Mouse (Mus musculus) retina, embryonic 14.5 days (tissue): ENCODE data around the gene Cabp2.
A peak's percentile ranks its signal among the peaks of the same experiment; 100 is the strongest.
"Not testable (repeated sequence)": the region's sequence is repeated elsewhere in the genome, so short reads cannot be mapped to it uniquely, and the experiment has no call there.

Experiments
- DNase-seq: peaks from one replicate; pipeline ENCODE4 v3.0.0-alpha.2; 2015; ENCODE audit warnings: low spot score

The Cabp2 gene

DNA sequence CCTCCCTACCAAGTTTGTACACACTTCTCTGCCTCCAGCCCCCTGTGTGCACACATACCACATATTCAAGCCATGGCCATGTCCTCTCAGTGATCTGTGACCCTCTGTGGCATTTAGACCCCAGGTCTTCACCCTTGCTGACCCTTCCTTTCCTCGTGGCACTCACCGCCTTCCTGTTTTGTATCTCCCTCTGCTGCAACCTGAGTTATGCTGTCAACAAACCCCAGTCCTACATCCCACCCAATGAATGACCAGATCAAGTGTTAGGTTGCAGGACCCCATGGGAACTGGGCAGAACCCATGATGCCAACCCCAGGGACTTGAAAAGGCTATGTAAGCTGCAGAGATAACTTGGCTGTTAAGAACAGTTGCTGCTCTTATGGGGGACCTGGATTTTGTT, 20.7 kb downstream of the Cabp2 start:
- no peak for DNase-seq

DNA sequence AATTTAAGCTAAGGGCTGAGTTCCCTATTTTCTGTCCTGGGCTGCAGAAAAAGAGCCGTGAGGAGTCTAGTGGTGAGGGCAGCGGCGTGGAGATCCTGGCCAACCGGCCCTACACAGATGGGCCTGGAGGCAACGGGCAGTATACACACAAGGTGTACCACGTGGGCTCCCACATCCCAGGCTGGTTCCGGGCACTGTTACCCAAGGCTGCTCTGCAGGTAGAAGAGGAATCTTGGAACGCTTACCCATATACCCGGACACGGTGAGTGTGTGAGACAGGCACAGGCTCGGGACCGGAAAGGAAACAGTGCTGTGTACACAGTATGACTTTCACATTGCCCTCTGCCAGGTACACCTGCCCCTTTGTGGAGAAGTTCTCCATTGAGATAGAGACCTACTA, 21.2 kb downstream of the Cabp2 start:
- no peak for DNase-seq

DNA sequence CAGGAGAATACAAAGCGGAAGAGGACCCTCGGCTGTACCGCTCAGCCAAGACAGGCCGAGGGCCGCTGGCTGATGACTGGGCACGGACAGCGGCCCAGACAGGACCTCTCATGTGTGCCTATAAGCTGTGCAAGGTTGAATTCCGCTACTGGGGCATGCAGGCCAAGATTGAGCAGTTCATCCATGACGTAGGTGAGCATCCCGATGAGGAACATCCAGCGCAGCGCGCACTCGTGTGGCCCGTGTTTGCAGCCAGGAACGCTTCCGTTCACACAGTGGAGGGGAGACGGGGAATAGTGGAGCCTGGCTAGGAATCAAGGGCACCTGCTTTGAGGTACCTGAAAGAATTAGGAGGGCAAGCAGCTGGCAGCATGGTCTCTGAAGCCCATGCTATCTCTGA, 21.9 kb downstream of the Cabp2 start:
- no peak for DNase-seq

DNA sequence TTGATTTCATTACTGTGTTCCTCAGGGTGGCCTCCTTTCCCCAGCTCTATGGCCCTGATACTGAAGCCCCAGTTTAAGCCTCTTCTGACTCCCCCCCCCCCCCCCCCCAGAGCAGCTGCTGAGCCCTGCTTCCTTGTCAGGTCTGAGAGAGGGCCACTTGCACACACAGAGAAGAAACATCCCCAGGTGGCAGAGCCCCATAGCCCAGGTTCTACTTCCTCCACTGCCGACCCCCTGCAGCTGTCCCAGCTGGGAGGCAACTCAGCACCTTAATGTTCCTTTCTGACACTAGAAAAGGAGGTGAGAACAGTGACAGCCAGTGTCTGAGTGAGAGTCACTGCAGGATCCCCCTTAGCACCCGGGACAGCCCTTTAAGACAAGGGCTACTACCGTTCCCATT, 22.4 kb downstream of the Cabp2 start:
- DNase-seq = no peak

DNA sequence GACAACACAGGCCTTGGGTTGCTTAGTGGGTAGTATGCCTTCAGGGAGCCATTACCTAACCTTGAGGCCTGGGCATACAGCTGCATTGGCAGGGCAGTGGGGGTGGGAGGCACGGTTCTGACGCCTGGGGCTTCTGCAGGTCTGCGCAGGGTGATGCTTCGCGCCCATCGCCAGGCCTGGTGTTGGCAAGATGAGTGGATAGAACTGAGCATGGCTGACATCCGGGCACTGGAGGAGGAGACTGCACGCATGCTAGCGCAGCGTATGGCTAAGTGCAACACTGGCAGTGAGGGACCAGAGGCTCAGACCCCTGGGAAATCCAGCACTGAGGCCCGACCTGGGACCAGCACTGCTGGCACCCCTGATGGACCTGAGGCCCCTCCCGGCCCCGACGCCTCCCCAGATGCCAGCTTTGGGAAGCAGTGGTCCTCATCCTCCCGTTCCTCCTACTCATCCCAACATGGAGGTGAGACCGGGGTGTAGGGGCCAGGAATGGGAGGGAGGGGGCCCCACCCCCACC, 23.4 kb downstream of the Cabp2 start:
- DNase-seq = no peak

DNA sequence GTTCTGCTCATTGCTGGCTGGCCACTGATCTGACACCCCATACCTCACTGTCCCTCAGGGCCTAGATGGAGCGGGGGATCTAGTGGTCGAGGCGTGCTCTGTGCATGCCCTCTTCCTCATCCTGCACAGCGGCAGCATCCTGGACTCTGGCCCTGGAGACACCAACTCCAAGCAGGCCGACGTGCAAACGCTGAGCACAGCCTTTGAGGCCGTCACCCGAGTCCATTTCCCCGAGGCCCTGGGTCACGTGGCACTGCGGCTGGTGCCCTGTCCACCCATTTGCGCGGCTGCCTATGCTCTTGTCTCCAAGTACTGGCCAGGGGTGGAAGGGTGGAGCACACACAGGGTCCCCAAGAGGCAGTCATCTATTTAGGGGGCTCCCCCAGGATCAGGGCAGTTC, 25.3 kb downstream of the Cabp2 start:
- no peak for DNase-seq

DNA sequence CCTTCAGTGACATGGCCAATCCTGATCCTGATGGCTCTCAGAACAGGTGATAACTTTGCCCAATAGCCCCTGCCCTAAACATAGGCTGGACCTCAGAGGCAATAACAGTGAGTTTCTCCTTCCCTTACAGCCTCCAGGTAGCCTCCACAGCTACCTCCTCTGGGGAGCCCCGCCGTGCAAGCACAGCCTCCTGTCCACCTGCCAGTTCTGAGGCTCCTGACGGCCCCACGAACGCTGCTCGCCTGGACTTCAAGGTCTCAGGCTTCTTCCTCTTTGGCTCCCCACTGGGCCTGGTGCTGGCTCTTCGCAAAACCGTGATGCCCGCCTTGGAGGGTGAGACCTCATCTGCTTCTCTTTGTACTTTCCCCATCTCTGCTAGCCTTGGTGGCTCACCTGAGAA, 27.2 kb downstream of the Cabp2 start:
- no peak for DNase-seq

DNA sequence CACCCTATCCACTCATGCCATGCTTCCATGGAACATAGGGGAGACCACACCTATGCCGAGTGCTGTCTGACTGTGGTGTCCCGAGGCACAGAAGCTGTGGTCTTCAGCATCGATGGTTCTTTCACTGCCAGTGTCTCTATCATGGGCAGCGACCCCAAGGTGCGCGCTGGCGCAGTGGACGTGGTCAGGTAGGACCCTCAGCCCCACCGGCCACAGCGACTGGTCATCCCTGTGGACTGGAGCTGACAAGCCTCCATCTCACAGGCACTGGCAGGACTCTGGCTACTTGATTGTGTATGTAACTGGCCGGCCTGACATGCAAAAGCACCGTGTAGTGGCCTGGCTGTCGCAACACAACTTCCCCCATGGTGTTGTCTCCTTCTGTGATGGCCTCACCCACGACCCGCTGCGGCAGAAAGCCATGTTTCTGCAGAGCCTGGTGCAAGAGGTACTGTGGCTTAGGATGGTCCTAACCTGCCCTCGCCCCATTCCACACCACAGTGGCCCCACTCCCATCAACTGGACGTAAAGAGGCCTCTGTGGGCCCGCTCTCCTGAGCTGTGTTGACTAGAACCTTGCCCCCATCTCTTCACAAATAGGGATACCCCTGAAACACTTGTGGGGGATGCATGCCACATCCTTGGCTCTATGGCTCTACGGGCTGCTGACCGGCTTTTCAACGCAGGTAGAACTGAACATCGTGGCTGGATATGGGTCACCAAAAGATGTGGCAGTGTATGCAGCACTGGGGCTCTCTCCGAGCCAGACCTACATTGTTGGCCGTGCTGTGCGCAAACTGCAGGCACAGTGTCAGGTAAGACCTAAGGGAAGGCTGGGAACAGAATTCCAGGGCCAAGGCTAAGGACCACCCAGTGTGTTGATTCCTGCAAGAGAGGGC, 30.9 kb downstream of the Cabp2 start:
- no peak for DNase-seq

DNA sequence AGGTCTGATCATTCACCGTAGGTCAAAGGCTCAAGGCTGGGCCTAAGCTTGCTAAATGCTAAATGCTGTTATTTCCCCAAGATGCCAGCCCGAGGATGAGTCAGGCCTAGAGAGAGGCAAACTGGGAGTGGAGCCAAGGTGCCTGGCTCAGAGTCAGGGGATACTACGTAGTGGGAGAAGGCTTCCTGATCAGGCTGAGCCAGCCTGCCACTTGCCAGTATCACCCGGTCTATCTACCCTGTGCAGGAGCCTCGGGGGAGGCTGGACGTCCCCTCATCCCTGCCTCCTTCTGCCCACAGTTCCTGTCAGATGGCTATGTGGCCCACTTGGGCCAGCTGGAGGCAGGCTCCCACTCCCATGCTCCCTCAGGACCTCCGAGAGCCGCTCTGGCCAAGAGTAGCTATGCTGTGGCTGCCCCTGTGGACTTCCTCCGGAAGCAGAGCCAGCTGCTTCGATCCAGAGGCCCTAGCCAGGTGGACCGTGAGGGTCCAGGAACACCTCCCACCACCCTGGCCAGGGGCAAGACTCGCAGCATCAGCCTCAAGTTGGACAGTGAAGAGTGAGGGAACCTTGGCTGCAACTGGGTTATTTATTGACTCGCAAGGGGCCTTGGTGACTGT, 31.9 kb downstream of the Cabp2 start:
- no peak for DNase-seq

DNA sequence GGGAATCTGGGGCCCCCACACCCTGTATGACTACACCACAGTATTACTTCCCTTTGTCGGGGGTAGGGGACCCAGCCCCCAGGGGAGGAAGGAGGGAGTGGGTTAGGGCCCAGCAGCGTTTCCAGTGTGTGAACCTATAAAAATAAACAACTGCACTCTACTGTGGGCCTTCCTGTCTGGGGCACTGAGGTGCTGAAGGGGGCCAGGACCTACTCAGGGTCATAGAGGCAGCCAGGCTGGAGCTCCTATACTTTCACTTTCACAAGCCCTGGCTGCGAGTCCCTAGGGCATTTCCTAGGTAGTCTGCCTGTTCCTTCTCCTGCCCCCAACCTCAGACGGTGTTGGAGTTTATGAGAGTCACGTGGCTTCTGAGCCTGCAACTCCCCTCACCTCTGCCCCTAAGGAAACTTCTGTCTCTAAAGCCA, 32.4 kb downstream of the Cabp2 start:
- DNase-seq = no peak

DNA sequence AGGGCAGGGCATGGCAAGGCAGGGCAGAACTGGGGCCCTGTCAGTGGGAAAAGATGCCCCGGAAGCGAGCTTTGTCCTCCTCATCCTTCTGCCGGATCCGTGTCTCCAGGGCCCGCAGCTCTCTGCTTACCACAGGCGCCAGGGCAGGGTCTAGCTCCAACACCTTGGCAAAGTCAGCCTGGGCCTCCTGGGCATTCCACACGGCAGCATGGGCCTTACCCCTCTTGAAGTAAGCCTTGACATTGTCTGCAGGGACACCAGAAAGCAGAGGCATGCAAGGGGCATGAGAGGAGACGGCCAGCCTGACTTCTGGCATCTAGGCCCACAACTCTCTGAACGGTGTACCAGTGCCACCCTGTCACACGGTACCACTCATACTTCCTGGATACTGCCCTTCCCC, 33.2 kb downstream of the Cabp2 start:
- no peak for DNase-seq

DNA sequence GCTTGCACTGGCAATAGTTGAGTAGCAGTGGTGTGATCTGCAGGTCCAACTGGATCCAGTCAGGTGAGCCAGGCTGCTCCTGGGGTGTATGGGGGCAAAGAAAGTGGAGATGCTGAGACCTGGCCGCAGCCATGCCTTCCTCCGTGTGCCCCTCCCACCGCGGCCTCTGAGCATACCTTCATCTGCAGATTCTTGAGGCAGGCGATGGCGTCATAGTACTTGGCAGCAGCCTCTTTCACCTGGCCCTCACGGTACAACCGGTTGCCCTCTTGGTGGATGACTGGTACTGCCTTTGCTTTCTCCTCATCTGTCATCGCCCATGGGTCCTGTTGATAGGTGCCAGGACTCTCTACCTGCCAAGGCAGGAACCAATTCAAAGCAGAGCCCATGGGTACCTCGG, 33.8 kb downstream of the Cabp2 start:
- no peak for DNase-seq

DNA sequence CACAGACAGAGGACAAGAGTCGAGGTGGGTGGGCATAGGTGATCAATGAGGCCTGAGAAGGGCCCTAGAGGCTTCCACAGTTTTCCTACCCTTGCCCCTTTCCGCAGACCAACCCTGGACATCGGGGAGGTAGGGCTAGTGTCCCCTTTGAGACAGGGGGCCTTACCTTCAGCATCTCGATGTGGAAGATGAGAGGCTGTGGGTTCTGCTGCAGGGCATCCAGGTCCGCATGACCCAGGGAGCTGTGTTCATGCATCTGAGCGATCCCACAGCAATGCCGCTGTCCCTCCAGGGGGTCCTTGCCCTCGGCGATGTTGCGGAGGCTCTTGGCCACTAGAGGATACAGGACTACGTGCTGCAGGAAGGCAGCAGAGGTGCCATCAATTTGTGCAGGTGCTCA, 34.4 kb downstream of the Cabp2 start:
- no peak for DNase-seq

DNA sequence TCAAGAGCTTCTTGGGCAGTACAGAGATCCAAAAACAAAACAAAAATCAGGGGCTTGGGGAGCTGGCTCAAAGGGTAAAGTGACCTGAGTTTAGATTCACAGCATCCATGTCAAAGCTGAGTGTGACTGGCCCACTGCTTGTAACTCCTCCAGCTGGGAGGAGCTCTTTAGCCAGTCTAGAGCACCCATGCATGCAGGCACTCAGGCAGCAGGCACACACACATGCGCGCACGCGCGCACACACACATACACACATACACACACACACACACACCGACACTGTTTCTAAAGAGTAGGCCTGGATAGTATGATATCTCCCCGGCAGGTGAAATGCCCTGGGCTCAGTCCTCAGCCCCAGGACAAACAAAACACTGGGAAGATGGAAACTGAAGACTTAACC, 35.6 kb downstream of the Cabp2 start:
- DNase-seq = no peak

DNA sequence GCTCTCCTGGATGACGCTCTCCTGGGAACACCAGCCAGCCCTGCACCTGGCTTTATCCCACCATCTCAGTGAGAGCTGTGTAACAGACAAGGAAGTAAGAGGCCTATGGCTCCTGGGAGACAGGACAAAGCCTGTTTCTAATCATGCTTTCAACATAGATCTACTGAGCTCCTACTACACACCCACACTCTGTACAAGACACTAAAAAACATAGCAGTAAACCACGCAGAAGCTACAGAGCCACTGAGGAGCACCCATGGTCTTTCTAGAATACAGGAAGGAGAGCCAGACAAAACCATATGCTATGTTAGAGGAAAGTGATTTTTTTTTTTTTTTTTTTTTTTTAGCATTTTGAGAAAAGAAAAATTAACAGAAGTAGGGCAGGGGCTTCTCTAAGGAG, 37.0 kb downstream of the Cabp2 start:
- DNase-seq = no peak

DNA sequence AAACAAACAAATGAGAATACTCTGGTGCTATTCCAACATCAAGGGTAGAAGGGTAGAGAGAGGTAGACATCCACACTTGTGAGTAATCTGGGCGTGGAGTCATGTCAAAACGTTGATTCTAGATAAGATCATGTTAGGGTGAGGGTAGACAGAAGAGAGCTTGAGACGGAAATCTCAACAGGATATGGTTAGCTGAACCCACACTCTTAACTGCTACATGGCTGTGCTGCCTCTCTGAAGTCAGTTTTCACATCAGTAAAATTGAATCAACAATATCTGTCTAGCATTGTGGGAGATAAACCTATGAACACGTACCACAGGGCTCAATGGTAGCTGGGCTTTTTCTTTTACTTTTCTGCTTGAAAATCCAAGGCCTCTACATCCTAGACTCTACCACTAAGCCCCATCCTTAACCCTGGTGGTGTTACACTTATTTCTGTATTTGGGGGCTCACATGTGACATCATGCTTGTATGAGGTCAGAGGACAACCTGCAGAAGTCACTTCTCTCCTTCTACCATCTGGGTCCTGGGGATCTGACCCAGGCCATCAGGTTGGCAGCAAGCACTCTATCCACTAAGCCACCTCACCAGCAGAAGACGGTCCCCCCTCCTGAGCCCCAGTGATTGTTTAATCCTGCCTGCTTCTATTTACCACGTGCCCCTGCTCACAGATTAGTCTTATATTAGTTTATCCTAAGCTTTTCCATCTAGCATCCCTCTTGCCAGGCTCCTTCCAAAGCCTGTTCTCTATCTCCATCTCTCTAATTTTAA, 38.5 kb downstream of the Cabp2 start:
- DNase-seq = no peak

DNA sequence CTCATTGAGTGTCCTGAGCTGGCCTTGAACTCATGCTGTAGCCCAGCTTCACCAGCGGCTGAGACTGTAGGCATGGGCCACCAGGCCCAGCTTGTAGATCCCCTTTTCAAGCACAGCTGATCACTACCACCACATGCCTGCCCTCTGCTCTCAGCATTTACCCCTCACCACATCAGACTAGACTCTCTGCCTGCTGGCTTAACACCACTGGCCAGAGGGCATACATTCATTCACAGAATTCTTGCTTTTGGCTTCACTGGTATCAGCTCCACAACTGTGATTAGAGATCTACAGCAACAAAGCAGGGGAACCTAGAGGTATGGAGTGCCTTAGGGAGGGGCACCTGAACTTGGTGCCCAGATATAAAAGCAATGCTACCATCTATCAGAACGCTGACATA, 39.1 kb downstream of the Cabp2 start:
- no peak for DNase-seq

DNA sequence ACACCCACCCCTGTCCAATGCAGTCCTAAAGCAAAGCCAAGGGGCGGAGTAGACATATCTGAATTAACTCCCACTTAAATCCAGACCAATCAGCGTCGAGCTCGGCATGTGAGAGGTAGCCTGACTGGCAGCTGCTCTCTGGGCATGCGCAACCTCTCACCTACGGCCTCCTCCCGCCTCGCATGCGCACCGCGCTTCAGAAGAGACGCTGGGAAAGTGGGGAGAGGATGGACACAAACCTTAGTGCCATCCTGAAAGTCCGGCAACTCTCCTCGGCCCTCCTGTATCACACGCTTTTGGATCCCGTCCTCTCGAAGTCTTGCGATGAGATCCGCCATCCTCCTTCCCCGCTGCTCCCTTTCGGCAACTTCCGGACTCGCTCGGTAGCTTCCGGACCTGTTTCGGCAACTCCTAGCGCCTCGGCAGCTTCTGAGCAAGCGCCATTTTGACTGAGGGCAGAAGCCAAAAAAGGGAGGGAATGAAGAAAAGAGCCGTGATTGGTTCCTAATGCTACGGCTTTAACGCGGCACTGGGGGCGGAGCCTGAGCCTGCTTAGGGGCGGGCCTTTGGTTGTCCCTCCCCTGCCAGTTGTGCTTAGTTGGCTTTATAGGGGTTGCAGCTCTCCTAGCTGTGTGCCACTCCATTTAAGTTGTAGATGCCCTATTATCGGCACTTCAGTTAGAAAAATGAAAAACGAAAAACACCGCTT, 39.9 kb downstream of the Cabp2 start:
- peak; percentile 99 for DNase-seq

DNA sequence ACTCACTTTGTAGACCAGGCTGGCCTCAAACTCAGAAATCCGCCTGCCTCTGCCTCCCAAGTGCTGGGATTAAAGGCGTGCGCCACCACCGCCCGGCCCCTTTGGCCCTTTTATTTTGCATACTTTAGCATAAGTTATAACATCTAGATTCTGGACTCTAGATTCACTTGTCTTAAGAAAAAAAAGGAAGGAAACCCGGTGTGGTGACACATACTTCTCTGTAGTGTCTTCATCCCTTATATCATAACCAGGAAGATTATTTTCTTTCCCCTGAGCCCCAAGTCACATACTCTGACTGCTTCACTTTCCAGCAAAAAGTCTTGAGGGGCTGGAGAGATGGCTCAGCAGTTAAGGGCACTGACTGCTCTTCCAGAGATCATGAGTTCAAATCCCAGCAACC, 40.5 kb downstream of the Cabp2 start:
- DNase-seq = not testable (repeated sequence)

DNA sequence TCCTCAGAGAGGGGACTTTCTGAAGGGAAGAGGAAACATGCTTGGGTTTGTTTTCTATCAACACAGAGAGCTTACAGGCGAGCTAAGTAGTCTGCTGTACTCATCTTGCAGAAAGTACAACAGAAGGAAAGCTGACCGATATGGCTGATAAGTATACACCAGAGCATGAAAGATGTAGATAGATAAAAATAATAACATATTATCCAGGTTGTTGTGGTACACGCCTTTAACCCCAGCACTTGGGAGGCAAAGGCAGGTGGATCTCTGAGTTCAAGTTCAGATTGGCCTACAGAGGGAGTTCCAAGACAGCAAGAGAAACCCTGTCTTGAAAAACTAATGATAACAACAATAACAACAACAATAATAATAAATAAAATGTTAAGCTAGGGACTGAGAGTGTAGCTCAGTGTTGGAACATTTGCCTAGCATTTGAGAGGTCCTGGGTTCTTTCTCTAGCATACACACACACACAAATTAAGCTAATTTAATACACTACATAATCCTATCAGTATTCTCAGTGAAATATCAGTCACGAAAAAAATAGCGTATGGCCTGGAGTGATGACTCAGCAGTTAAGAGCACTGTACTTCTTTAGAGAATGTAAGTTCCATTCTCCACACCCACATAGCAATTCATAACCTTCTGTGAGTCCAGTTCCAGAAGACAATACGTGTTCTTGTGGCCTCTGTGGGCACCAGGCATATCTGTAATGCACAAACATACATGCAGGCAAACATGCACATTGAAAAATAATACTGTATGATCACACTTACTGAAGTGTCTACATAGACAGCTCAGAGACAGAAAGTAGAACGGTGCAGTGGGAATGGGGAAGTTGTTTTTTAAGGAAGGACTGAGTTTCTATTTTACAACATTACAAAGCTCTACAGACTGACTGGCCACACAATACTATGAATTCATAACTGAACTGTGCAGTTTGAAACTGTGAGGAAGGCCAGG, 41.3 kb downstream of the Cabp2 start:
- no peak for DNase-seq

DNA sequence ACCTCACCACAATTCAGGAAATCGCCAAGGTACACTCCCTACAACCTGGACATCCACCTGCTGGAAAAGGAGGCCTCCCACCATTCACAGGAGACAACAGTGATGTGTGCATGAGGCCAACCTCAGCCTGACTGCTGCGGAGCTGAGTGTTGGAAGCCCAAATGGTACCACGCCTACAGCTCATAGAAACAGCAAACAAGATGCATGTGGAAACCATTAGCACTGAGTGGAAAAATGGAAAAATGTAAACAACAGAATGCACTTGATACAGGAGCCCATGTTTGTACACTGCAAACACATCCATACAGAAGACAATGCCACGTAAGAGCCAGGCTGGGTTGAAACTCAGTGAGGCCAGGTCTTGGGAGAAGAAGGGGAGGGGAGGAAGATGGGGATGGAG, 43.1 kb downstream of the Cabp2 start:
- no peak for DNase-seq
